Mouse (Mus musculus) stomach, postnatal 0 days (tissue): ENCODE measurements around the gene Adamts17.

ENCODE experiments used
- CTCF ChIP-seq: IDR thresholded peaks from 2 replicates; pipeline ENCODE4 v1.5.1; 2016; ENCODE audit warnings: antibody characterized with exemption, low read depth, mild to moderate bottlenecking, moderate library complexity
- EP300 ChIP-seq: optimal IDR thresholded peaks from 2 replicates; pipeline ENCODE3; 2016; ENCODE audit warnings: antibody characterized with exemption

DNA sequence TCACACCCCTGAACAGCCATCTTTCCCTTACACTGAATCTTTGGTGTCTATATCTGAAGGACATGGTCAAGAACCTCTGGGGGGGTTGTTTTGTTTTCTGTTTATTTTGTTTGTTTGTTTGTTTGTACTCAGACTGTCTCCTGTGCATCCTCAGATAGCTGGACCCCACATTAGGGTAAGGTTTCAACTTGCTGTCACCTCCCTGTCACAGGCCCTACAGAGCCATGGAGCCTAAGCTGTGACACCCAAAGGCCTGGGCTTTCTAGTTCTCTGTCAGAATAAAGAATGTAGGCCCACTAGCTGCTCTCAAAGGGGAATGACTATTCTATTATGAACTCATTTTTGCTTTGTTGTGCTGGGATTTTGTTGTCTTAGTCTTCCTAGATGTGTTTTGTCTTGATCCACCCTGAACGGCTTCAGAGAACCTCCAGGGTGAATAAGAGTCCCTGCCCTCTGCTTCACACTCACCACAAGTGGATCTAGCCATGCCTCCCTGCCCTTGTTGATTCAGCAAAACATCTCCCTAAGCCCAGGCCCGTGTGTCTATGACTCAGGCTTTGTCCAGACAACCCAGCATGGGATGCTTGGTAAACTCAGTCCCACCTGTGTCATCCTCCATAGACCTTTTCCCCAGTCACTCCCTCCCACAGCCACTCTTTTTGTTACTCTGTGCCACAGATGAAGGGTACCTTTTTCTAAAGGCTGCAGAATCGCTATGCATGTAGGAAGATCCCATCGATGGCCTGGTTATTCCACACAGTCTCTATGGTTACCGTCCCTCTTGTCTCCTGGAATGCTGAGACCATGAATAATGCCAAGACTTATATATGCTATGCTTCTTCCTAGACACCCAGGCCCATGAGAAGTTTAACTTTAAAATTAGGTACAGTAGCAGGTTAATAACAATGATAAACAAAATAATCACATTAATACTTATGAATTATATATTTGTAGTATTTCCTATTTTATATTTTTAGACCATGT lies 197.3 kb downstream of the Adamts17 start:
- TF ChIP-seq CTCF = no peak
- TF ChIP-seq EP300 = no peak
